Mouse (Mus musculus) adipocyte (in vitro differentiated cells): ENCODE results near the gene Olfr874.
A peak's percentile ranks its signal among the peaks of the same experiment; 100 is the strongest.
"Not testable (repeated sequence)": the region's sequence is repeated elsewhere in the genome, so short reads cannot be mapped to it uniquely, and the experiment has no call there.

Source experiments
- DNase-seq: peaks from one replicate; pipeline ENCODE4 v3.0.0-alpha.2; 2016; ENCODE audit warnings: low spot score

Gene Olfr874

DNA sequence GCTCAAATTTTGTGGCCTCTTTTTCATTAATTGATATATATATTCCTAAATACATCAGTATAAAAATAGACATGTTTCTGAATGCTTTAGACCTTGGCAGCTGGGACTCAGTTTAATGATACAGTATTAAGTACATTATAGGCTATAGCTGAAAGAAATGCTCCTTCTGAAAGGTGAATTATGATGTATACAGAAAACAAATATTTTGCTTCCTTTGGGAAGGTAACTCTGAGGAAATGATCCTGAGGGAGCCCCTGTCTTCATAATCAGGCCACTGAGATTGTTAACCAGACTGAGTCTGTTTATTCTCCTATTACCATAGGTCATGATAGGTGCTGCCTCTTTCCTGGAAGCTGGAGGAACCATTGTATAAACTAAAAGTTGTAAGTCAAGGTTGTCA lies at the start of gene Olfr874:
Olfr874 (plus strand) TSS at position 301 of the 400 bp plus-strand sequence.
- no peak for DNase-seq

DNA sequence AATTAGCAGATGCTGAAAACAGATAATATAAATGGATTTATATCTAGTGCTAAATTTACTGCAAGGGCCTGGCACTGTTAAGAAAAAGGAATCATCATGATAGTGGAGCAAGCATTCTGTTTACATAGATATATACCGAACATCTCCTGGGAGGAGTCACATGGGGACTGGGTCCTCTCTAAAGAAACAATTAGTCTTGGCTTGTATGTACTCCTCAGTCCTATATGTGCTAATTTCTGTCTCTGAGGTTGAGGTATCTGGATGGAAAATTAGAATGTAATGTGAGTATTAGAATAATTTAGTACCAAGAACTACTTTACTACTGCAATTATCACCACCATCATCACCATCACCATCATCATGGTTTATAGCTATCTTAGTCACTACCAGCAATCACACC lies 28.8 kb upstream of the Olfr874 start, which contains the start of gene Olfr160:
Olfr160 (minus strand) TSS at position 101 of the 400 bp plus-strand sequence.
- DNase-seq: no peak

DNA sequence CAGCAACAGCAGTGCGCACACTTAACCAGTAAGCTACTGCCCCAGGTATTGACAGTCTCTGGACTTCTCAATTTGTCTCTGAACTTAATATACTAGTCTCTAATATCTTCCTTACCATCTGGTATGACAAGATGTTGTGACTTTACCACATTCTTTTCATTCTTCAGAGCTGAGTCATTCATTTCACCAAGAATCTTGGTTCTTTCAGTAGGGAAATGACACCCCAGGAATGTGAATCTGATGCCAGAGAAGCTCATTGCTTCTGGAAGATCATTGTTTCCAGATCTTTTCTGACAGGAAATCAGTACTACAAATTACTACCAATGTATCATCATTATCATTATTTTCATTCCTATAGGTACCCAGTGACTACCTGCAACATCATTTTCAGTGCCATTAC lies 10.6 kb upstream of the Olfr874 start:
- no peak for DNase-seq

DNA sequence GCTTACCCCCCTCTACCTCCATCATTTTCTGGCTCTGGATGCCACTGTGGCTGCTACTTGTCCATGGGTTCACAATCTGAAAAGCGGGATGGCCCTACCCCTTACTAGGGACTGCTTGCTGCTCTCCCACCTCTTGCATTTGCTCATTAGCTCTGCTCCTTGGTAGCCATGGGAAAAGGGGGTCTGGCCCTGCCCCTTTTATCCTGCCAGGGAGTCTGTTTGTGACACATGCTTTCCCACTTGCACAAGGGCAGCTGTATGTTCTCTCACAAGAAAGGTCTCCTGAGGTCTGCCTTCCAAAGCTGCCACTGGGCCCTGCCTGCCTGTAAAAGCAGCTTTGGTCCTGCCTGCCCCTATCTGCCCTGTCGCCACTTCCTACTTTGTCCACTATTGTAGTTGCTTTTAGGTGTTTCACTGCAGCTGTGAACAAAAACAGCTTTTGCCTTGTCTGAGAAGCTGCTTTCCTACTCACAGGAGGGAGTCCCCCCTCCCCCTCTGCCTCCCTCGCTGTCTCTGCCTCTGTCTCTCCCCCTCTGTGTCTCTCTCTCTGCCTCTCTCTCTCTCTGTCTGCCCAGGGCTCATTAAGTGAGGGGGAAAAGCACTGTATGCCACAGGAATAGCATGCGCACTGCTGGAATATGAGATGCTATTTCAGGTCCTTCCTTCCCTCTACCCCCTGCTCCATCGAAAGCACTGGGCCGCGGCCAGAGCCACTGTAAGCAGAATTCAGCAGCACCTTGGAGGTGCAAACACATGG lies 5.6 kb downstream of the Olfr874 start:
- DNase-seq: no peak

DNA sequence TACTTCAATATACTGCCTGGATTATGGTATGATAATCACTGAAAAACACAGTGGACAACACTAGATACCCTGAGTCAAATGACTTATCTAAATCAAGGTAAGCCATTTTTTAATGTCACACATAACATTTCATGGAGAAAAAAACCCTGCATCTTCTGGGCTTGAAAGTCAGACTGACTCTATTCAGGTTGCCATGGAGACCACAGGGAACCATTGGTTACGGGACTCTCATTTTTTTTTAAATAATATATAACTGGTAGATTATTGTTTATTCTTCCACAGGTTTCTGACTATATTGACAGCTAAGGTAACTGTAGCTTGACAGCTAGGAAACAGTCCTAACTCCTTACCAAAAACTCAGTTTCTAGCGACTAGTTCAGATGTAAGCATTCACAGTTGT lies 6.6 kb downstream of the Olfr874 start:
- DNase-seq: no peak

DNA sequence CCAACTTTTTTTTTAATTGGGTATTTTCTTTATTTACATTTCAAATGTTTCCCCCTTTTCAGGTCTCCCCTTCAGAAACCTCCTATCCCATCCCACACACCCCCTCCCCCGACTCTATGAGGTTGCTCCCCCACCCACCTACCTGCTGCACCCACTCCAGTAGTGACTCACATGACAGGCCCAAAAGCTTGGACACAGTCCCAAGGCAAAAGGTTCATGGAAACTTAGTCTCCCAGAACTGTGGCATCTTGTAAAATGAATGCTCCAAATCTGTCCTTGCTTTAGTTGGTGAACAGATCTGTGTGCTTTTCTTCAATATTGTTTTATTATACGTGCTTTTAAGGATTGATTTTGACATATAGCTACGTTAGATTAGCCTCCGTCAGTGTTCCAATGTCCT lies 7.1 kb downstream of the Olfr874 start:
- no peak for DNase-seq

DNA sequence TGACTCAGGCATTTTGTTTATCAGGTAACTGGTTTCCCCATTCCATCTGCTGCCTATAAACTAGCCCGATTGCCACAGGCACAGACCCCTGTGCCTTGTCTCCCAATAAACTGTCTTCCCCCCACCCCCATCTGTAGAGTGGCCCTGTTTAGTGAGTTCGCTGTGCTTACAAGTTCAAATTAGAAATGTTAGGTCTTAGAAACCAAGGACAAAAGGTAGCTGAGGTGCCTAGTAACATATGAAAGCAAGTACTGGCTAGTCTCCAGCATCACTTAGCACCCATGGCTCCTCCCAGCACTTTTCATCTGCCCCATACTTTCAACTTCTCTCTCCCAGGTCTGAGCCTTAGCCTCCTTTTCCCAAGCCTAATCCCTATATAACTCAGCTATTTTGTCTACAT lies 16.8 kb downstream of the Olfr874 start:
- no peak for DNase-seq

DNA sequence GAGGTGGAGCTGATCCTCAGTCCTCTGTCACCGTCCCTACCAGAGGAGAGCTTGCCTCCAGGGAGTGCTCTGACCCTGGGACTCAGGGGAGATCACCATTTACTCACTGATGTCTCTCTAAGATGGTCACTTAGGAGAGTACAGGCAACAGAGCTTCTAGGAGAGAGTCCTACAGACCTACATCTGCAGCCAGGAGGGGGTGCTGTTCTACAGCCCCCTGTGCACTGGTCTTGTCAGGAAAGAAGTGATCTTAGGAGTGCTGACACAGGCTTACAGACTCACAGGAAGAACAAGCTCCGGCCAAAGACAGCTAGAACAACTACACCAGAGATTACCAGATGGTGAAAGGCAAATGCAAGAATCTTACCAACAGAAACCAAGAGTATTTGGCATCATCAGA lies 17.6 kb downstream of the Olfr874 start:
- DNase-seq: peak; percentile 3

DNA sequence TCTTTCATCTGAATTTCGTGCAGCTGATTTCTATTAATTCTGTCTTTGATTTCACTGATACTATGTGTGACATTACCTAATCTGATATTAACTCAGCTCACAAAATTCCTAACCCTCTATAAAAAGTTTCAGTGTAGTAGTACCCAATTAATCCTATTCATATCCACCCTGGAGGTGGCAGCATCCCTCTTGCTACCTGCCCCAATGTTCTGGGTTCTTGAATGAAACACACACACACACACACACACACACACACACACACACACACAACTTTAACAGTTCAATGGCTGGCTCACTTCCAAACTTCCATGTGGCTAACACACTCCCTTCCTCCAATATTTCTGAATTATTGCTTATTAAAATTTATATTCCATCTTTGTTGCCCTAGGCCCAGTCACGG lies 25.8 kb downstream of the Olfr874 start:
- no peak for DNase-seq

DNA sequence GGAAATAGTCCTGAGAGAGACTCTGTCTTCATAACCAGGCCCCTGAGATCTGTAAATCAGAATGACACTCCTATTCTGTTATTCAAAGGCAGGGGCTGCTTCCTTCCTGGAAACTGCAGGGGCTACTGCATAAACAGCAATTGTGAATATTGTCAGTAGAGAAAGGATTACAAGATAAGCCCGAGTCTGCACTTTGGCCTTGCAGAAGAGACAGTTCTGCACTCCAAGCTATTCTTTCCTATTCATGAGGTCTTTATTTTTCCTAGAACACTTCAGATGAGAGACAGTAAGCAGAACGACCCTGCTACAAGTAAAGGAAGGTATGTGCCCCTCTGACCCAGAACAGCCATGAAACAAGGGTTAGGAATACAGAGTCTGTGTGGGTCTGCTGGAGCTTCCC lies 26.9 kb downstream of the Olfr874 start, which contains the start of gene Olfr875:
Olfr875 (plus strand) TSS at position 99 of the 400 bp plus-strand sequence.
- DNase-seq: no peak

DNA sequence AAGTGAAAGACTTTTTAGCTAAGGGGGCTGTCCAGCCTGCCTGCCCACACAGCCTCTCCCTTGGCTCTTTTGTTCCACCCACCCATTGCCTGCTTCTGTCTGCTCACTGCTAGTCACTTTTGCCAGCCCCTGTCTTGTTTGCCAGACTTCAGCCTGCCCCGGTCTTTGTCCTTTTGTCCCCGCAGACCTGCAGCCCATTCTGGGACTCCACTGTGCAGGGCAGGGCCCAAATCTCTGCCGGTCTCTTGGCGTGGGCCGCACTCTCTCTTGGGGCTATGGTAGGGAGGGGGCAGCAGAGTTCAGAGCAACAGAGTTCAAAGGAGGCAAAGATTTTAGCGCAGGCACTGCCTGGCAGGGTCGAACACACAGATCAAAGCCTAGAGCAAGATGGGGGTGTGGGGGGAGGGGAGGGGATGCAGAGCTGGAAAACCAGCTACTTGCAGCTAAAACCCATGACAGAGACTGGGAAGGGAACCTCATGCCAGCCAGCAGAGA lies 37.9 kb downstream of the Olfr874 start:
- DNase-seq: no peak

DNA sequence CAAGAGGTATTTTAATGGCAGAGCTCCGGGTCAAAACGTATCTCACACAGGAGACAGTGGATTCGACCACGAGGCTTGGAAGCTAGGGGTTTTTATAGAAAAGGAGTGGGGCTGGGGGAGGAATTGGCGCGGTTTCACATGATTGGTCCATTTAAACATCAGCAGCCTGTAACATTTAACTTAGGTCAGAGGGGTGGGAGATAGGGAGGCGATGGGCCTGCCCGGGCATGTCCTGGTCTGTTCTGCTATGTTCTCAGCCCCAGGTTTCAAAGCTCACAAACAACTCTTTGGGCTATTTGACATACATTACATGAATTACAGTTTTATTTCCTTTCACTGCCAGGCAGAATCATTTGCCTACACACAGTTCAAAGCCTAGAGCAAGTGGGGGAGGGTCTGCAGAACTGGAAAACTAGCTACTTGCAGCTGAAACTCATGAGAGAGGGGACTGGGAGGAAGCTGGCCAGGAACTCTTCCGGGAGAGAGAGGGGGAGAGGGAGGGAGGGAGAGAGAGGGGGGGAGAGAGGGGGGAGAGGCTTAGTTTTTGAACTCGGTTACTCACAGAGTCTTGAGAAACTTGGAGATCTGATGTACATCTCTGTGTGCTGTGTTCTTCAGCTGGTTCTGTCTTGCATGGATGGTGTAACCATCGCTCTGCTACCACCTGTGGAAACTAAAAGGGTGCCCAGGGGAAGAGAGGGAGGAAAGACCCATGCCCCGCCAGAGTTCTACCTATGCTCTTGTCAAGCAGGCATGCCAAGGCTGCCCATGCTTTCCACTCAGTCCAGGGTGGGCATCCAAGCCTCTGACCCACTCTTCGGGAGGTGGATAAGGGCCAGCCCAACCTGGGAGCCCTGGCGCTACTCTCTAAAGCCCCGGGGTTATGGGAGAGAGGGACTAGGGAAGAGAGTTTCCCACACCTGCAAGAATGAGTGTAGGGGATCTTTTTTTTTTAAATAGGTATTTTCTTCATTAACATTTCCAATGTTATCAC lies 38.8 kb downstream of the Olfr874 start:
- not testable (repeated sequence) for DNase-seq

DNA sequence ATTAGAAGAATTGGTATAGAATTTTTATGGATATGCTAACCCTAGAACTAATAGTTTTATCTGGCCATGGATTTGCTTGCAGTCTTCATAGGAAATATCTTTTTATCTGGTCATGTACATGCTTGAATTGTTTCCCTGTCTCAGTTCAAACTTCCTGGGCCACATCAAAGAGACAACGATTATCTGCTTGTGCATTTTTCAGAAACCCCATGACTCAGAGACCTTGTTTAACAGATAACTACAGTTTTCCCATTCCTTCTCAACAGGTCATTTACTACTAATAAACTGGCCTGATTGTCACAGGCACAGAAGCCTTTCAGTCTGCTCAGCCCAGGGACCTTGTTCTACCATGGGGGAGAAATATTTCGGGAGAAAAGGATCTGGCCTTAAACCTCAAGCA lies 41.5 kb downstream of the Olfr874 start:
- no peak for DNase-seq
